Mouse (Mus musculus) intestine, embryonic 16.5 days (tissue): ENCODE results near the gene Unkl. TPM values are rescaled to one million over a fixed set of nuclear protein-coding genes. Genes with fewer than 3 reads are reported as not detected.
"Not testable (repeated sequence)": the region's sequence is repeated elsewhere in the genome, so short reads cannot be mapped to it uniquely, and the experiment has no call there.

Experiments
- ATAC-seq: fragments of 200-750 bp; cut with Nextera tagmentation; 2 replicates; pipeline ENCODE4 v1.8.0; 2017; ENCODE audit warnings: moderate TSS enrichment, moderate library complexity
- H3K27ac ChIP-seq: fragments of 300-500 bp; sonication (generic); 2 replicates; pipeline ENCODE4 v1.5.1; 2014; ENCODE audit warnings: mild to moderate bottlenecking, low read length
- H3K27me3 ChIP-seq: fragments of 300-500 bp; sonication (generic); replicated peaks from 2 replicates; pipeline ENCODE4 v1.6.1; 2014; ENCODE audit warnings: low read length, control low read depth, mixed read lengths; ENCODE audit not compliant: control insufficient read depth, insufficient read depth
- H3K36me3 ChIP-seq: fragments of 300-500 bp; sonication (generic); 2 replicates; pipeline ENCODE4 v1.6.1; 2014; ENCODE audit warnings: low read length, control low read depth; ENCODE audit not compliant: control insufficient read depth, insufficient read depth
- H3K4me1 ChIP-seq: fragments of 300-500 bp; sonication (generic); 2 replicates; pipeline ENCODE4 v1.6.1; 2014; ENCODE audit warnings: low read length, control low read depth, mixed read lengths; ENCODE audit not compliant: control insufficient read depth, insufficient read depth
- H3K4me2 ChIP-seq: fragments of 300-500 bp; sonication (generic); 2 replicates; pipeline ENCODE4 v1.6.1; 2014; ENCODE audit warnings: low read depth, low read length, control low read depth
- H3K4me3 ChIP-seq: fragments of 300-500 bp; sonication (generic); 2 replicates; pipeline ENCODE4 v1.5.1; 2014; ENCODE audit warnings: mild to moderate bottlenecking, low read length
- H3K9ac ChIP-seq: fragments of 300-500 bp; sonication (generic); 2 replicates; pipeline ENCODE4 v1.6.1; 2014; ENCODE audit warnings: low read depth, low read length
- H3K9me3 ChIP-seq: fragments of 300-500 bp; sonication (generic); 2 replicates; pipeline ENCODE4 v1.6.1; 2016; ENCODE audit warnings: low read length, control low read depth; ENCODE audit not compliant: control insufficient read depth
- whole genome bisulfite sequencing: fragments of 180-500 bp; shearing (Covaris S2); extraction: QIAGEN DNeasy Blood & Tissue Kit; methylation state at CpG from one replicate; pipeline ENCODE4 v1.1.7; 2014; 5-methylcytosine and 5-hydroxymethylcytosine counted together
- polyA plus RNA-seq: library from polyadenylated mRNA; unstranded; fragments of >200 nt; fragmentation: Nextera tagmentation; extraction: Ambion mirVana; gene quantifications from 2 replicates; pipeline ENCODE4 v1.2.1, GENCODE M21; 2015

Unkl gene
- polyA plus RNA-seq, 1 experiment from 2014 or later = 4.8 TPM

GRCm38 (mm10) chr17:25211705-25212104 lies 23.5 kb downstream of the Unkl start:
- Histone ChIP-seq H3K27ac (no peak overlapping the region), H3K36me3 (peaks cover 21% of the 10 kb centered on the region; the same call in 1 of the 2 replicates), H3K4me3 (no peak overlapping the region), H3K9me3 (no peaks in the 10 kb centered on the region), H3K9ac (no peak overlapping the region), H3K4me1 (no peaks in the 10 kb centered on the region), H3K4me2 (no peak overlapping the region), H3K27me3 (no peaks in the 10 kb centered on the region)
- WGBS = 84% methylated on average over 4 of the region's 4 CpGs
- no peak for ATAC-seq

DNA sequence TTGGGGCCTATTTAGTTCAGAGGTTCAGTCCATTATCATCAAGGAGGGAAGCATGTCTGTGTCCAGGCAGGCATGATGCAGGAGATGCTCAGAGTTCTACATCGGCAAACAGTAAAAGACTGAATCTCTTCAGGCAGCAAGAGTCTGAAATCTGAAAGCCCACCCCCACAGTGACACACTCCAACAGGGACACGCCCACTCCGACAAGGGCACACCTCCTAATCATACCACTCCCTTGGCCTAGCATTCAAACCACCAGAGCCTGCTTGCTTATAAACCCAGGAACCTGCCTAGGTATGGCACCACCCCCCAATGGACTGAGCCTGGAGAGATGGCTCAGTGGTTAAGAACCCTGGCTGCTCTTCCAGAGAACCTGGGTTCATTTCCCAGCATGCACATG lies 27.2 kb downstream of the Unkl start:
- peaks cover 13% of the 10 kb centered on the region; the same call in 1 of the 2 replicates for H3K36me3 ChIP-seq
- H3K27me3 ChIP-seq = no peaks in the 10 kb centered on the region
- no peak overlapping the region for H3K9ac ChIP-seq
- no peak overlapping the region for H3K27ac ChIP-seq
- H3K4me3 ChIP-seq = no peak overlapping the region
- 90% methylated on average over 3 of the region's 3 CpGs for WGBS
- no peaks in the 10 kb centered on the region for H3K4me1 ChIP-seq
- no peaks in the 10 kb centered on the region for H3K9me3 ChIP-seq
- no peak for ATAC-seq
- no peak overlapping the region for H3K4me2 ChIP-seq

DNA sequence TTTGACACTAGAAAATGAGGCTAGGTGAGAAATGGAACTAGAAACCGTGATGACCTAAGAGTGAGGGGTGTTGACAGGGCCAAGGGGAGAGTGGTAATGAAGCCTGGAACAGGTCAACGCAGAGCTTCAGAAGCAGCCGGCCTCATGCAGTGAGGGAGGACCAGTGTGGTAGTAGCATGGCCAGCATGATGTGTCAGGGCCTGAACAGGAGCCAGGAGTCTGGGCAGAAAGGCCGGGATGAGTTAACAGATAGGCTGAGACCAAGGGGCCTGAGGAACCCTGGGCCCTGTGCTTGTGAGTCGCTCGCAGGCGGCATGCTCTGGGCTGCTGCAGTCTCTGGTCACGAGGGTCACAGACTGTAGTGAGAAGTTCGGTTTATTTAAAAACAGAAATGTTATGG lies 30.8 kb downstream of the Unkl start:
- no peaks in the 10 kb centered on the region for H3K9me3 ChIP-seq
- no peak overlapping the region for H3K9ac ChIP-seq
- peaks cover 11% of the 10 kb centered on the region for H3K4me1 ChIP-seq
- no peak overlapping the region for H3K27ac ChIP-seq
- ATAC-seq = no peak
- 88% methylated on average over 9 of the region's 9 CpGs for WGBS
- no peak overlapping the region for H3K4me3 ChIP-seq
- no peak overlapping the region for H3K4me2 ChIP-seq
- H3K36me3 ChIP-seq = peaks cover 9% of the 10 kb centered on the region; the same call in 1 of the 2 replicates
- H3K27me3 ChIP-seq = no peaks in the 10 kb centered on the region

- Histone ChIP-seq H3K27me3 (no peaks in the 10 kb centered on the region), H3K4me2 (no peak overlapping the region), H3K4me3 (no peak overlapping the region), H3K9me3 (no peaks in the 10 kb centered on the region), H3K36me3 (peaks cover 6% of the 10 kb centered on the region; the same call in 1 of the 2 replicates), H3K27ac (no peak overlapping the region), H3K9ac (no peak overlapping the region), H3K4me1 (peaks cover 11% of the 10 kb centered on the region)
- ATAC-seq = no peak
- WGBS = 93% methylated on average over 15 of the region's 15 CpGs
Observed at GRCm38 (mm10) chr17:25219492-25220295, 31.5 kb downstream of the Unkl start.

DNA sequence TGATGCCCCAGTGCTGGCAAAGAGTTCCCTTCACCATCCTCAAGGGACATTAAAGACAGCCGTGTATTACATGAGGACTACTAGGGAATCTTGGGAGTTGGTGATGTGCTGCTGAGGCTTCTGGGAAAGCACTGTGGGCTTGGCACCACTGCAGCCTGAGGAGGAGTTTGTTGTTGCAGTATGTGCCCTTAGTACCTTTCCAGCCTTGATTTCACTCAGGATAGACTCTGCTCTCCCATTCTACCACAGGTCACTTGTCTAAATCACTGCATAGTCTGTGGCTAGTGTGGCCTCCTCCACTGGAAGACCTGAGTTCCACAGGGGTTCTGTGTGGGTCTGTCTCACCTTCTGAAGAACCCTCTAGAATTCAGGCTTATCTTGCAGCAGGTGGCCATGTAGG lies 32.5 kb downstream of the Unkl start:
- 88% methylated on average over 1 of the region's 1 CpGs for WGBS
- H3K9ac ChIP-seq = no peak overlapping the region
- no peak for ATAC-seq
- no peak overlapping the region for H3K4me3 ChIP-seq
- peaks cover 3% of the 10 kb centered on the region; the same call in 1 of the 2 replicates for H3K36me3 ChIP-seq
- H3K4me2 ChIP-seq = no peak overlapping the region
- H3K9me3 ChIP-seq = no peaks in the 10 kb centered on the region
- H3K27ac ChIP-seq = no peak overlapping the region
- H3K4me1 ChIP-seq = peaks cover 11% of the 10 kb centered on the region
- H3K27me3 ChIP-seq = no peaks in the 10 kb centered on the region

DNA sequence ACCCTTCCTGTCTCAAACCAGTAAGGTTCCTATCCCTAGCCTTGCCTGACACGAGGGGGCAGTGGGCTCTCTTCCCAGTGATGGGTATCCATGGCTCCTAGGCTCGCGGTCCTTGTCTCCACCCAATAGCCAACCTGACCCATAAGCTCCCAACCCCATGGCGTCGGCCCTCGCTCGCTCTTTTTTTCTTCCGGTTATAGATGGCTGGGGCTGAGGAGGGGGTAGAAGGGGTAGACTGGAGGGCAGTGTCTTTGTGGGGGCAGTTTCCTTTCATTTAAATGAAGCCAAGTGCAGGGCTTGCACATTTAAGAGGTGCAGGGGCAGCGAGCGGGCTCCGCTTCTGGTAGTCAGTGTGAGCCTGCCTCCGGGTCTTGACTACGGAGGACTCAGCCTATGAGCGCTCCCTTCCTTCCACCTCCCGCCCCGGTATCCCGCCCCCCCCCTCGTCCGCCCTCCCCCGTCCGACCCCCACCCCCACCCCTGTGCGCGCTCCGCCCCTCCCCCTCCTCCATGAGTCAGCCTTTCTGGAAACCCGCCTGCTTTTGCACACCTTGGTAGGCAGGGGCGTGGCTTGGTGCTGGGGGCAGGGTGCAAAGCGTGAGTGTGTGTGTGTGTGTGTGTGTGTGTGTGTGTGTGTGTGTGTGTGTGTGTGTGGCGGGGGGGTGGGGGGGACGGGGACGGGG lies 33.8 kb downstream of the Unkl start:
- Histone ChIP-seq H3K27ac (no peak overlapping the region), H3K4me3 (peak overlapping the region; percentile 47), H3K4me2 (peak overlapping the region; percentile 75), H3K4me1 (peaks cover 11% of the 10 kb centered on the region), H3K27me3 (no peaks in the 10 kb centered on the region), H3K9ac (peak overlapping the region; percentile 60), H3K36me3 (no peaks in the 10 kb centered on the region), H3K9me3 (no peaks in the 10 kb centered on the region)
- peak; percentile 90 for ATAC-seq
- 2% methylated on average over 24 of the region's 30 CpGs for WGBS

DNA sequence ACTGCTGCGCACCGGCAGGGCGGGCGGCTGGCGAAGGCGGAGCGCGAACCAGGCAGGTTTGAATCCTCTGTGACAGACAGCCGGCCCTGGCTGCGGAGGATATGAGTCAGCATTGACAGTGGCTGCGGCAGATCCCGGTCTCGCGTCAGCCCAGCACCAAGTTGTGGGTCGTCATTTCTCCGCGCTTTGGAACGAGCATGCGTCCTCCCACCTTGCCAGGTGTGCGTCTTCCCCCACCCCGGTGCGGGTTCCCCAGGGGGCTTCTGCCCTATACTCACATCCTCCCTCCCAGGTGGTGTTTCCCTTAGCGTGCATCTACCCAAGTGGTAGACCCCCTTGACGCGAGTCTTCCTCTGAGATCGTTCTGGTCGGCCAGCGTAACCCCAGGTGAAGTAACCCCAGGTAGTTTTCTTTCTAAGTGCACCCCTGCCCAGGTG lies 34.3 kb downstream of the Unkl start:
- H3K9ac ChIP-seq = peak overlapping the region; percentile 34; the same call in 1 of the 2 replicates
- H3K4me3 ChIP-seq = peak overlapping the region; percentile 34
- H3K4me1 ChIP-seq = peaks cover 11% of the 10 kb centered on the region
- 18% methylated on average over 15 of the region's 28 CpGs for WGBS
- not testable (repeated sequence) for H3K27me3 ChIP-seq, H3K27ac ChIP-seq, H3K9me3 ChIP-seq, H3K36me3 ChIP-seq
- peak overlapping the region; percentile 55 for H3K4me2 ChIP-seq
- peak; percentile 92 for ATAC-seq

- H3K9me3 ChIP-seq = no peaks in the 10 kb centered on the region
- peak overlapping the region; percentile 35; the same call in 1 of the 2 replicates for H3K9ac ChIP-seq
- no peaks in the 10 kb centered on the region for H3K36me3 ChIP-seq
- no peaks in the 10 kb centered on the region for H3K27me3 ChIP-seq
- 54% methylated on average over 6 of the region's 6 CpGs for WGBS
- H3K4me2 ChIP-seq = peak overlapping the region; percentile 55
- H3K27ac ChIP-seq = no peak overlapping the region
- H3K4me1 ChIP-seq = peaks cover 11% of the 10 kb centered on the region
- peak overlapping the region; percentile 34 for H3K4me3 ChIP-seq
- ATAC-seq = peak; percentile 26; the same call in 1 of the 2 replicates
Observed at GRCm38 (mm10) chr17:25222951-25223601, 34.9 kb downstream of the Unkl start.

- H3K4me3 ChIP-seq = no peak overlapping the region
- H3K27me3 ChIP-seq = no peaks in the 10 kb centered on the region
- peaks cover 11% of the 10 kb centered on the region for H3K4me1 ChIP-seq
- ATAC-seq = no peak
- no peak overlapping the region for H3K9ac ChIP-seq
- WGBS = 85% methylated on average over 7 of the region's 7 CpGs
- H3K36me3 ChIP-seq = no peaks in the 10 kb centered on the region
- H3K27ac ChIP-seq = no peak overlapping the region
- no peak overlapping the region for H3K4me2 ChIP-seq
- H3K9me3 ChIP-seq = no peaks in the 10 kb centered on the region
Observed at GRCm38 (mm10) chr17:25224586-25225222, 36.5 kb downstream of the Unkl start.
